Mouse (Mus musculus): ENCODE results near the gene Angel1.

DNA sequence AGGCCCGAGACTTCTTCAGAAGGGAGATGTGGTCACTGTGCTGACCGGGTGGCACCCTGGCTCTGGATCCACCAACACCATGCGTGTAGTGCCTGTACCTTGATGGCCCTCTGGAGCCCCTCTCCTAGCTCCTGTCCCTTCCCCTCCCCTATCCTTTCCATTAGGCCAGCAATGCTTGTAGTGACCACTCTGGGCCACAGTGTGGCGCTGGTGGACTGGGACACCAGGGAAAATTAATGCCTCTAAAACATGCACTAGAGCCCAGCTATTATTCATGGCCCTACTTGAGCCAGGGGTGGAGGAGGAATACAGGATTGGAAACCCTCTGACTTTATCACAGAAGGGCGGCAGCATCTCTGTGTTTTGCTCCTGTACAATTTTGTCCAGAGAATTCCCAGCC lies 10.9 kb downstream of the Angel1 start:
- peak; percentile 88 for TF ChIP-seq CTCF (IDR thresholded peaks at IDR 0.05; ENCODE audit: low read depth, low read length)
- no peak for TF ChIP-seq POLR2A (IDR thresholded peaks at IDR 0.05; ENCODE audit: insufficient read depth, low read length)
